Mouse (Mus musculus): Measurements from ENCODE around the gene Relch.
"Not testable (repeated sequence)": the region's sequence is repeated elsewhere in the genome, so short reads cannot be mapped to it uniquely, and the experiment has no call there.

The Relch gene

GRCm38 (mm10) chr1:105746444-105746843 lies 82.8 kb downstream of the Relch start:
- DNase-seq: no peak

GRCm38 (mm10) chr1:105746858-105747596 lies 83.4 kb downstream of the Relch start:
- no peak for DNase-seq

DNA sequence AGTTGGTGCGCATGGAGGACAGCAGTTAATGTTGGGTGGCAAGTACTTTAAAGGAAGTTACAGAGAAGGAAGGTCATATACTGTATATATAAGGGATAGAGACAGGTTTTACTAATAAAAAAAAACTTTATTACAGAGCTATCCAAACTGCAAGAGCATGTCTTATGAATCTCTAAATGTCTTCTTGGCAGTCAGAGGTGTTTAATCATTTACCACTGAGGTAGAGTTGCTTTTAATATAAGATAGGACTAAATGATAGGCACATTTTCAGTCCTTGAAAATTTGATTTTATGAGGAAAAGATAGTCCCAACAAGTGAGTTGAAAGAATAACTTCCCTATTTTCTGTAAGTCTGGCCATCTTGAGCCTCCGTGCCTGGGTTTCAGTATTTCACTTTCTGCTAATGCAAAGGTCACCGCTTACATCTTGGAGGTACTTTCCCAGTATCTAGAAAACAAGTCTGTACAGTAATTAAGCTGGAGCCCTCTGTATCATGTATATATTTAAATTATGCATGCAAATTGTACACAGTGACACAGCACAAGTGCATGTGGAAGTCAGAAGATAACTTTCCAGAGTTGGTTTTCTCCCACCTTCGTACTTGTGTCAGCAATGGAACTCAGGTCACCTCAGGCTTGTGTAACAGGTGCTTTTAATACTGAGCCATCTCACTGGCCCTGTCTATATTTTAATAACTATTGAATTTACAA lies 84.6 kb downstream of the Relch start:
- no peak for DNase-seq

DNA sequence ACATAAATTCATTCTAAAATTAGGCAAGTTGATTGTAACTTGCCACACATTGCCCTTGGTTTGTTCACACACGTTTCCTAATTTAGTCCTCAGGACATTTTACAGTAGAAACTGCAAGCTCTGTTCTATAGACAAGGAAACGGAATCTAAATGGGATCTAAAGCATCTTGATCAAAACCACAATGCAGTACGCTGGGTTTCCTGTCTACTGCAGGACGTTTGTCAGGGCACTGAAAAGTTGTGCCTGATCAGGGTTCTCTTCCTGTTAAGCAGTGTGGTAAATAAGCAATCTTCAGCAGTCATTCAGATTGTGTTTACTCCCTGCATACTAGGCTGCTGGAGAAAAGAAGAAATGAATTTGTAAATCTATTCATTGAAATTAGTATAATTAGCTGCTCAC lies 88.5 kb downstream of the Relch start:
- no peak for DNase-seq

- DNase-seq: no peak
These were observed 89.3 kb downstream of the Relch start for GRCm38 (mm10) chr1:105752944-105753343.

- DNase-seq: no peak
These were observed 95.1 kb downstream of the Relch start for GRCm38 (mm10) chr1:105758798-105759197.

DNA sequence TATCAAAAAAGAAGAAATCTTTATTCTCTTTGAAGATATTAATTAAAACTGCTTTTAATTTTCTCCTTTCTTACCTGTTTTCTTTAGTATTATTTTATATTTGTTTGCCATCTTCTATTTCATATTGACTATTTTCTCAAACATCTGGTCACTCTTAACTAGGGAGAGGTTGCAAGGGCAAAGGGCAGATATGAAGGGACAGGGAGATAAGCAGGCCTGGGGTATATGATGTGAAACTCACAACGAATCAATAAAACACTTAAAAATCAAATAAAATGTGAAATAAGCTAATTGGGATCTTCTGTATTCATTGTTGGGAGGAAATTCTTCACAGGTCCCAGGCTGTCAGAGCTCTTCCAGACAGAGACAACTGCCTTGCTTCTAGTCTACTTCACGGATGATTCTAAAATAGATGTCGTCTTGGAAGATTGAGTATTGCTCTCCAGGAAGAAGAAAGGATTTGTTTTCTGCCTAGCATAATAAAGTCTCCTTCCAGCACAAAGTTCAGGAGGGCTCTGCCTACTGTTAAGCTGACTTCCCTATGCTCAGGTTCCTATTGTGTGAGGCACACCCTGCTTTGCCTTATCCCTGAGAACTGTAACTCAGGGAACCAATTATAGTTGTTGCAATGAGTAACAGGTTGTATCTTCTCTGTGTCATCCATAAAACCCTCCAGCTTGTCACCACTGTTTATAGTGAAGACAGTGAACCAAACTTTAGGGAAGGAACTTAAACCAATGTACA lies 95.9 kb downstream of the Relch start:
- no peak for DNase-seq

GRCm38 (mm10) chr1:105765586-105765985 lies 101.9 kb downstream of the Relch start:
- no peak for DNase-seq

GRCm38 (mm10) chr1:105766099-105766498 lies 102.4 kb downstream of the Relch start:
- not testable (repeated sequence) for DNase-seq

DNA sequence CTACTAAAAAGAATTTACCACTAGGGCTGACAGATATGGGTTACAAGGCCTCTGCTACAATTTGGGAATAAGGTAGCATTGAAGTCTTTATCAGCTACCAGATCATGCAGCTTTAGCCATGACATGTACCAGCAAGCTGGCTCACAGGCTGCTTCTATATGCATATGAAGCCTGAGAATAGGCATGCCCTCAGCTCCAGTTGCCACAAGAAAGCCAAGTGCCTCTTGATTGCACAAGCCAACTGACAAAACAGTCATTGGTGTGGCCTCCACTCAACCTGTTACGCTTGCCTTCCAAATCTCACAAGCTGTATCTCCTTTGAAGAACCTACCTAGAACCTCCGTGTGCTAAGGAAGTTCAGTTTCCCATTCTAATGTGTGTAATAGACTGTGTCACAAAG lies 104.7 kb downstream of the Relch start:
- DNase-seq: no peak

- DNase-seq: no peak
These were observed 107.0 kb downstream of the Relch start for GRCm38 (mm10) chr1:105770685-105771084.

- DNase-seq: no peak
These were observed 112.8 kb downstream of the Relch start for GRCm38 (mm10) chr1:105776426-105776825.

- DNase-seq: peak; percentile 11 to 19
These were observed 116.4 kb downstream of the Relch start for GRCm38 (mm10) chr1:105780079-105780456.

- DNase-seq: peak; percentile 62 to 64
These were observed 117.0 kb downstream of the Relch start, which contains the start of gene Tnfrsf11a for GRCm38 (mm10) chr1:105780457-105781364. TSS of gene Tnfrsf11a (plus strand) at chr1:105780718.

- DNase-seq: peak in 1 of 2 experiments; percentile 2
These were observed 117.9 kb downstream of the Relch start for GRCm38 (mm10) chr1:105781391-105782146.

DNA sequence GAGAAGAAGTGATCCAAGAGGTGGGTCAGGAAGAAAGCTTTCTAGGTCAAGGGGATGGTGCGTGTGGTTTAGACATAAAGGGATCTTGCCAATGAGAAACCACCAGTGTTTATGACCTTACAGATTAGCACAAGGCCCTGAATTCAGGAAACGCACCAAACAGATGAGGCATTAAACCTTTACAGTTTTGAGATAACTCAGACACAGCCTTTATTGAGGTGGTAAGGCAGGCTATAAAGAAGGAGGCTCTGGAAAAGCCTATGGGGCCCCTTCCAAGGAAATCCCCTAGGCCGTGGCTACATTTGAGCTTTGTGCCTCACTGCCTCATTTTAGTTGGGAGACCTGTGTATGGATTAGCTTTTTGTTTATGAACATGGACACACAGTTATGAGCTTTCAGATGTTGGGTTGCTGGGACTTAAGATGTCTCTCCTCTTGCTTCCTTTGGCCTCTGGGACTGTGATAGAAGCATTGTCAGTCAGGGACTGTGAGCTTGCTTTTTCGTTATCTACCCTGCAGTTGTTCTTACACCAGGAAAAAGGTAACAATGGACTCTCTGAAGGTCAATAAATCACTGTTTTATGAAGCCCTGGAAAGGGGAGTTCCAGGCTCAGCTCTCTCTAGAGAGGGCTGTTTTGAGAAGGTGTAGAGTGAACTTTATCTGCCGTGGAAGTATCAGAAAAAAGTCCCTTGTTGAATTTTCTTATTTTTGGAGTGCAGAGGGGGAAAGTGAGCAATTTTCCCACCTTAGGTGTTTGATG lies 120.8 kb downstream of the Relch start:
- DNase-seq: no peak

DNA sequence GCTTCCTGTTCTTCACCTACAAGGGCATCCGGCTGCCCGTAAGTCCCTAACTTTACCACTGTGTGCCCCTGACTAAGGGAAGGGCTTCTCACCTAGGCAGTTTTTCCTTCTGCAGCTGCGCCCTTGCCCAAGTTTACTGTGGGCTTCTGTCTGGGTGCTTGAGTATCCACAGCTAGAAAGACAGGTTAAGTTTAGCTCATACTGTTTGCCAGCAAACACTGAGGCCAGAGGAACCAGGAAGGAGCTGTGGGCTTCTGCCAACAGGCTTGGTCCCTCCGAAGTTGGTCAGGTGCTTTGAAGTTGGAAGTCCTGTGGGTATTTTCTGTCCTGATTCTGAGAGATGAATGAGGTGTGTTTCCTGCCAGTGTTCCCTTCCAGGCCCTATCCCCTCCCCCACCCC lies 121.5 kb downstream of the Relch start:
- no peak for DNase-seq

GRCm38 (mm10) chr1:105786731-105787357 lies 123.2 kb downstream of the Relch start:
- DNase-seq: no peak

- DNase-seq: no peak
These were observed 126.4 kb downstream of the Relch start for GRCm38 (mm10) chr1:105790103-105790502.

GRCm38 (mm10) chr1:105794670-105795069 lies 131.0 kb downstream of the Relch start:
- DNase-seq: no peak
